Mouse (Mus musculus) CH12F3 (cell line): ENCODE measurements around the gene Ap5b1.

Experiments
- in situ Hi-C: fragments of 300-500 bp; cut with MboI; formaldehyde crosslinking; loops from 2 replicates; pipeline ENCODE4 v1.14.3; 2020; ENCODE audit warnings: low sequenced_read_pairs

Ap5b1 gene

GRCm38 (mm10) chr19:5608707-5609106, 40.9 kb downstream of the Ap5b1 start:
- in situ Hi-C loops: no loop called here

GRCm38 (mm10) chr19:5609171-5609546, 41.3 kb downstream of the Ap5b1 start:
- in situ Hi-C loops: no loop called here

GRCm38 (mm10) chr19:5609547-5610404, 42.0 kb downstream of the Ap5b1 start, which contains the start of gene Kat5:
Gene Kat5 (minus strand): TSS chr19:5610237.
- in situ Hi-C loops: no loop called here

DNA sequence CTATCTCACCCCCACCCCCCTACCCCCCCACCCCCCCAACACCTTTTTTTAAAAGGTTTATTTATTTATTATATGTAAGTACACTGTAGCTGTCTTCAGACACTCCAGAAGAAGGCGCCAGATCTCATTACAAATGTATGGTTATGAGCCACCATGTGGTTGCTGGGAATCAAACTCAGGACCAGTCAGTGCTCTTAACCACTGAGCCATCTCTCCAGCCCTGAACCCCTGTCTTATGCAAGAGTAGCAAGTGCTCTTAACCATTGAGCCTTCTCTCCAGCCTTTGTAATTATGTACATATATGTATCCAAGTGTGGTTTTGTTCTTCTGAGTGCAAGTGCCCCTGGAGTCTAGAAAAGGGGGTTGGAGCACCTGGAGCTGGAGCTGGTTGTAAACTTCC, 44.1 kb downstream of the Ap5b1 start:
- in situ Hi-C loops: no loop called here

DNA sequence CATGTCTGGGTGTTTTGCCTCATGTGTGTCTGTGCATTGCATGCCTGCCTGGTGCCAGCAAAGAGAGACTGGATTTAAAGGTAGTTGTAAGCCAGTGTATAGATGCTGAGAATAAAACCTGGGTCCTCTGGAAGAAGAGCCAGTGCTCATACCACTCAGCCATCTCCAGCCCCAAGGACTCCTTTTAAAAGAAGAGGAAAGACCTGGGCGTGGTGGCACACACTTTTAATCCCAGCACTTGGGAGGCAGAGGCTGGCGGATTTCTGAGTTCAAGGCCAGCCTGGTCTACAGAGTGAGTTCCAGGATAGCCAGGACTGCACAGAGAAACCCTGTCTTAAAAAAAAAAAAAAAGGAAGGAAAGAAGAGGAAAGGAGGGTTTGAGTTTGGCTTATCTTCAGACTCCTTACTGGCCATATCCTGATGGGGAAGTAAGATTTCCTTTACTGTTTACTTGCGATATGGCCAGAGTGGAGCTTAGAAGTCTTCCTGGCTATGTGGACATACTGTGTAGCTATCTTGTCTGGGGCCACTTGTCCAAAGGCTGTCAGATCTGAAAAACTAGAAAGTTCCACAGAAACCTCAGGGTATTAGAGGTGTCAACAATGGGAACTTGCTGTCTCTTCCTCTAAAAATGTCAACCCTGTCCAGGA, 45.1 kb downstream of the Ap5b1 start:
- in situ Hi-C loops: no loop called here

DNA sequence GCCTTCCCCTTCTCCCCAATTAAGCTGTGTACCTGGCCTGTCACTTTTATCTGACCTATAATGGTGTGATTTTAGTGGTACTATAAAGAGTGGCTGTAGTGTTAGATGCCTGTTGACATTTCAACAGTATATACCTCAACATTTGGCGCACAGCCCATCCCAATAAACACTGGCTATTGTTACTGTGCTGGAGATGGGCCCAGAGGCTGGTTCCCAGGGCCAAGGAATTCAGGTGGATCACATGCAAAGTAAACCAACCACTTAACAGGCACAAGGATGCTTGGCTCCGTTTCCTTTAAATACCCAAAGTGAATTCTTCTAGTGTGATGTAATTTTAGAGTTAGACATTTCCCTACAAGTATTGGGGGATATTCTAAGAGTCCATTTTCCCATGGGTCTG, 47.1 kb downstream of the Ap5b1 start:
- in situ Hi-C loops: no loop called here

- in situ Hi-C loops: no loop called here
Measured at GRCm38 (mm10) chr19:5620007-5620406, 52.2 kb downstream of the Ap5b1 start.
